Mouse (Mus musculus): ENCODE data around the gene Defb20.

GRCm38 (mm10) chr2:152459241-152459640 lies 17.6 kb upstream of the Defb20 start:
- no peak for TF ChIP-seq CTCF (IDR thresholded peaks at IDR 0.05; ENCODE audit: low read depth, low read length)
- TF ChIP-seq POLR2A (IDR thresholded peaks at IDR 0.05; ENCODE audit: borderline replicate concordance, low read depth, low read length) = no peak

Data from bone marrow macrophage, adult 2 months (primary cell).